Mouse (Mus musculus) heart, embryonic 13.5 days (tissue): Measurements from ENCODE around the gene Fam129c. TPM values are rescaled to one million over a fixed set of nuclear protein-coding genes. Genes with fewer than 3 reads are reported as not detected.
A peak's percentile ranks its signal among the peaks of the same experiment; 100 is the strongest.

Source experiments
- ATAC-seq: fragments of 200-750 bp; cut with Nextera tagmentation; 2 replicates; pipeline ENCODE4 v1.8.0; 2017; ENCODE audit warnings: moderate TSS enrichment; ENCODE audit not compliant: insufficient number of reproducible peaks, low FRiP score, low TSS enrichment; ENCODE audit errors: extremely low read depth
- H3K27ac ChIP-seq: fragments of 300-500 bp; sonication (generic); replicated peaks from 2 replicates; pipeline ENCODE4 v1.5.1; 2015; ENCODE audit warnings: moderate library complexity, mild to moderate bottlenecking, inconsistent platforms
- H3K27me3 ChIP-seq: fragments of 300-500 bp; sonication (generic); replicated peaks from 2 replicates; pipeline ENCODE4 v1.6.1; 2015; ENCODE audit warnings: mild to moderate bottlenecking, inconsistent platforms
- H3K36me3 ChIP-seq: fragments of 300-500 bp; sonication (generic); 2 replicates; pipeline ENCODE4 v1.6.1; 2015; ENCODE audit warnings: mild to moderate bottlenecking, inconsistent platforms
- H3K4me1 ChIP-seq: fragments of 300-500 bp; sonication (generic); 2 replicates; pipeline ENCODE4 v1.6.1; 2015; ENCODE audit warnings: inconsistent platforms
- H3K4me2 ChIP-seq: fragments of 300-500 bp; sonication (generic); 2 replicates; pipeline ENCODE4 v1.6.1; 2015; ENCODE audit warnings: inconsistent platforms, mild to moderate bottlenecking, moderate library complexity
- H3K4me3 ChIP-seq: fragments of 300-500 bp; sonication (generic); 2 replicates; pipeline ENCODE4 v1.5.1; 2015; ENCODE audit warnings: moderate library complexity, mild to moderate bottlenecking, inconsistent platforms
- H3K9ac ChIP-seq: fragments of 300-500 bp; sonication (generic); 2 replicates; pipeline ENCODE4 v1.6.1; 2015; ENCODE audit warnings: inconsistent platforms, mild to moderate bottlenecking, moderate library complexity
- H3K9me3 ChIP-seq: fragments of 300-500 bp; sonication (generic); 2 replicates; pipeline ENCODE4 v1.6.1; 2016; ENCODE audit warnings: inconsistent platforms
- WGBS: fragments of 180-500 bp; shearing (Covaris S2); methylation state at CpG from one replicate; pipeline ENCODE4 v1.1.7; 2015; ENCODE audit warnings: mixed read lengths; 5-methylcytosine and 5-hydroxymethylcytosine counted together
- polyA plus RNA-seq: library from polyadenylated mRNA; unstranded; fragments of >200 nt; fragmentation: Nextera tagmentation; extraction: Ambion mirVana; gene quantifications from 2 replicates; pipeline ENCODE4 v1.2.1, GENCODE M21; 2015

Gene Fam129c
- polyA plus RNA-seq, 1 experiment from 2014 or later, result 1.2 TPM

DNA sequence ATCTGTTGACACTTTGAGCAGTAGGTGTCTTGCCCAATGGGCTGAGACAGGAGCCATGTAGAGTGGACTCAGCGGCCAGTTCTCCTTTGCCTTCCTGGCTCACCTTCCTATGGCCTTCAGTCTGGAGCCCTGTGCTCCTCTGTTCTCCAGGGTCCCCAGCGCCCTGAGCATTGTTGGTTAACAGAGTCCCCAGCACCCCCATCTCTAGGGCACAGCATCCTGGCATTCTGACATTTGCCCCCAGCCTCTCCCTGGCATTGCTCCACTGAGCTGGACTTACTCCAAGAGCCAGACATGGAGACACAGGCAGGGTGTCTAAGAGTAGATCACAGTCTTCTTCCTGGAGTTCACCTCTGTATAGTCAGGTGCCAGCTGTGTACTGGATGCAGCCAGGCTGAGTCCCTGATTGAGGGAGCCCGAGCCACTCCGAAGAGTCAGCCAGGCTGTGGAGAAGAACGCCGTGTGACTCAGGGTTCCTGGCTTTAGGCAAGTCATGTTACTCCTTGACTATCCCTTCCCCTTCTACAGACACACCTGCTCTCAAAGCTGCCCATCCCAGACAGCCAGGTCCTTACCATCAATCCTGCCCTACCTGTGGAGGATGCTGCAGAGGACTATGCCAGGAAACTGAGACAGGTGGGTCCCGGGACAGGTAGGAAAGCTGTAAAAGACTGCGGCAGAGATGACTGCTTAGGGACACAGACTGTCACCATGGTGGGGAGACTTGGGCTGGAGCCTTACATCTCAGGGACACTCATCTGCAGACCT is 3.7 kb upstream of the Fam129c start:
- no peaks in the 10 kb centered on the region; the same call in 1 of the 2 replicates for H3K27me3 ChIP-seq
- H3K4me1 ChIP-seq, result peaks cover 32% of the 10 kb centered on the region
- WGBS, result 85% methylated on average over 8 of the region's 8 CpGs
- peaks cover 4% of the 10 kb centered on the region; the same call in 1 of the 2 replicates for H3K36me3 ChIP-seq
- H3K4me3 ChIP-seq, result 0 out of 2 replicates have a peak overlapping the region, but pooled peaks have one; percentile 84
- no peak for ATAC-seq
- H3K9me3 ChIP-seq, result no peaks in the 10 kb centered on the region
- H3K9ac ChIP-seq, result peak overlapping the region; percentile 97
- no peak overlapping the region for H3K27ac ChIP-seq
- peak overlapping the region; percentile 92 for H3K4me2 ChIP-seq

DNA sequence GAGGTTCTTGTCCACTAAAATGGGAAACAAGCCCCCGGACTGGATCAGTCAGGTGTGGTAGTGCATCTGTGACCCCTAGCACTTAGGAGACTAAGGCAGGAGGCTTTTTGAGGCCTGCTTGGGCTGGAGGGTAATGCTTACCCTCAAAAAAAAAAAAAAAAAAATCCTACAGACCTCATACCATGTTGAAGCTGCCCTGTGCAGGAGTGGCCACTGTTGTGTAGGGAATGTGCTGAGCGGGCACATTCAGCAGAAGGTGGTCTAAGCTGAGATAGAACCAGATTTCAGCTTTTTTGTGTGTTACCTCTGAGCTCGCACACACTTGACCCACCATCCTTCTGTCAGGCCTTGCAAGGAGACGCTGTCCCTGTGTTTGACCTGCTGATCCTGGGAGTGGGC is 3.1 kb upstream of the Fam129c start:
- Histone ChIP-seq H3K4me1 (peaks cover 32% of the 10 kb centered on the region), H3K4me3 (no peak overlapping the region), H3K36me3 (peaks cover 4% of the 10 kb centered on the region; the same call in 1 of the 2 replicates), H3K27ac (no peak overlapping the region), H3K4me2 (no peak overlapping the region), H3K27me3 (peaks cover 2% of the 10 kb centered on the region; the same call in 1 of the 2 replicates), H3K9me3 (no peaks in the 10 kb centered on the region), H3K9ac (peak overlapping the region; percentile 24; the same call in 1 of the 2 replicates)
- WGBS, result 87% methylated on average over 4 of the region's 4 CpGs
- ATAC-seq, result no peak

GRCm38 (mm10) chr8:71595862-71596261 is 1.6 kb upstream of the Fam129c start:
- Histone ChIP-seq H3K4me1 (peaks cover 26% of the 10 kb centered on the region), H3K27ac (no peak overlapping the region), H3K4me2 (0 out of 2 replicates have a peak overlapping the region, but pooled peaks have one; percentile 2), H3K4me3 (no peak overlapping the region), H3K27me3 (peaks cover 15% of the 10 kb centered on the region), H3K9ac (no peak overlapping the region), H3K36me3 (peaks cover 4% of the 10 kb centered on the region; the same call in 1 of the 2 replicates), H3K9me3 (no peaks in the 10 kb centered on the region)
- 9% methylated on average over 27 of the region's 27 CpGs for WGBS
- ATAC-seq, result no peak

DNA sequence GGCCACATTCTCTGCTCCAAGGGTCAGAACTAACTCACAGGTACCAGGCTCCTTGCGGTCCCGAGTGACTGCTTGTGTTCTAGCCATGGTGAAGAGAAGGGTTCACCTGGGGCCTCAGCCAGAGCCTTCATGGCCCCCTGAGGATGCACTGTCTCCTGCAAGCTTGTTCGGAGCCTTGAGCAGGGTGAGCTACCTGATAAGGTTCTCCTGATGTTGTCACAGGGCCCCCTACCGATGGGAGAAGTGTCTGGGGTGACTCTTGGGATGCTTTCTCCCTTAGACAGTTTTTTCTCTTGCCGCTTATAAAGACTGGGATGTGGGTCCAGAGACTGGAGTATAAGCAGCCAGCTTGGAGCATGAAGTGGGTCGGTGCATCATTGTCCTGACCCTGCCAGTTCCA is 1.1 kb upstream of the Fam129c start:
- WGBS, result 53% methylated on average over 6 of the region's 6 CpGs

DNA sequence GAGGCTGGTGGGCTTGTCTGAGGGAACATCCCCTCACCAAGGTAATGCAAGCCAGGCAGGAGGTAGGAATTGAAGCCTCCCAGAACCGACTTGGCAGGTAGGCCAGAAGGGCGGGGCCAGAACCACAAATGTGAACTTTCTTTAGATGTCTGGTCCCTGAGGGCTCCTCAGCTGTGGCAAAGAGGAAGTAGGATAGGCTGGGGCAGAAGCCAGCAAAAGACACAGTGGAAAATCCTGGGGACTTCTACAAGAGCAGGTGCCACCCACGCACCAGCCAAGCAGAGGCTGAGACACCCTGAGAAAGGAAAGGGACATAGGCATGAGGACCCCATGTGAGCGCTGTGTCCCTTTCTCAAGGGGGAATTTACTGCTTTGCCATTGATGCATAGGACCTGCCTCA is 650 bp upstream of the Fam129c start:
- 70% methylated on average over 4 of the region's 4 CpGs for WGBS
- Histone ChIP-seq H3K4me1 (peaks cover 21% of the 10 kb centered on the region), H3K27ac (no peak overlapping the region), H3K4me3 (no peak overlapping the region), H3K9me3 (no peaks in the 10 kb centered on the region), H3K36me3 (peaks cover 4% of the 10 kb centered on the region; the same call in 1 of the 2 replicates), H3K4me2 (no peak overlapping the region), H3K9ac (no peak overlapping the region), H3K27me3 (peaks cover 25% of the 10 kb centered on the region)
- no peak for ATAC-seq

More for the DNA sequence above, 1.1 kb upstream of the Fam129c start:
- peaks cover 21% of the 10 kb centered on the region for H3K27me3 ChIP-seq
- H3K27ac ChIP-seq, result no peak overlapping the region
- peaks cover 21% of the 10 kb centered on the region for H3K4me1 ChIP-seq
- H3K4me2 ChIP-seq, result no peak overlapping the region
- no peak overlapping the region for H3K4me3 ChIP-seq
- H3K9ac ChIP-seq, result no peak overlapping the region
- H3K9me3 ChIP-seq, result no peaks in the 10 kb centered on the region
- ATAC-seq, result no peak
- H3K36me3 ChIP-seq, result peaks cover 4% of the 10 kb centered on the region; the same call in 1 of the 2 replicates

DNA sequence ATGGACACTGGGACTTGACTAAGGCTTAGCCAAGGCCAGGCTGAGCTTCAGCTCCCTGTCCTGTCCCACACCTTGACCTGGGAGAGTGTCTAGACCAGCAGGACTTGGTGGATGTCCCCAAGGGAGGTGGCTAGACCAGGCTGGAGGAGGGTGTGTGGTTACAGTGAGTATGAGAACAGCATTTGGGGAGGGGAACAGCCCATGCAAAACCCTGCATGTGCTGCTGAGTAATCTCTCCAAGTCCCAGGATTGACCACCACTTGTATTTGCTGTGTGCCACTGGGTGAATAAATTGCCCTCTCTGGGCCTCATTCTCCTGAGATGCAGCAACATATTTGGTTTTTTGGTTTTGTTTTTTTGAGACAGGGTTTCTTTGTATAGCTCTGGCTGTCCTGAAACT is 927 bp downstream of the Fam129c start:
- Histone ChIP-seq H3K9ac (no peak overlapping the region), H3K27me3 (peaks cover 41% of the 10 kb centered on the region), H3K4me3 (no peak overlapping the region), H3K27ac (no peak overlapping the region), H3K4me1 (peaks cover 26% of the 10 kb centered on the region), H3K36me3 (peaks cover 4% of the 10 kb centered on the region; the same call in 1 of the 2 replicates), H3K4me2 (no peak overlapping the region), H3K9me3 (no peaks in the 10 kb centered on the region)
- ATAC-seq, result no peak

DNA sequence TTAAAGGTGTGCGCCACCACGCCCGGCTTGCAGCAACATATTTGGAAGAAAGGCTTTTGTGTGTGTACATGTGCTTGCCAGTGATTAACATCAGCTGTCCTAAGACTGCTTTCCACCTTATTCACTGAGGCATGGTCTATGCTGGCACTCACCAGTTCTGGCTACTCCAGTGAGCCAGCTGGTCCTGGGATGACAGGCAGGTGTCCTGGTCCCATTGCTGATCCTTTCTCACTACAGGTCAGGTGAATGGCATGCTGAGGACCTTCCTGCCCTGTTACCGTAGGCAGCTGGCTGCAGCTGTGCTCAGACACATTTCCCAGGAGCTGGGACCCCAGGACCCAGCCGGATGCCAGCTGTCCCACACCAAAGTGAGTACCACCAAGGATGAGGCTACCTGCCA is 1.4 kb downstream of the Fam129c start:
- no peaks in the 10 kb centered on the region for H3K9me3 ChIP-seq
- peaks cover 45% of the 10 kb centered on the region for H3K27me3 ChIP-seq
- no peak overlapping the region for H3K4me2 ChIP-seq
- H3K4me3 ChIP-seq, result no peak overlapping the region
- 82% methylated on average over 5 of the region's 5 CpGs for WGBS
- peaks cover 23% of the 10 kb centered on the region for H3K4me1 ChIP-seq
- ATAC-seq, result no peak
- H3K9ac ChIP-seq, result no peak overlapping the region
- peaks cover 4% of the 10 kb centered on the region; the same call in 1 of the 2 replicates for H3K36me3 ChIP-seq
- no peak overlapping the region for H3K27ac ChIP-seq

- peak; percentile 6; the same call in 1 of the 2 replicates for ATAC-seq
- peak overlapping the region; percentile 69 for H3K9ac ChIP-seq
- H3K27ac ChIP-seq, result no peak overlapping the region
- H3K4me1 ChIP-seq, result peaks cover 21% of the 10 kb centered on the region
- no peaks in the 10 kb centered on the region for H3K36me3 ChIP-seq
- WGBS, result 4% methylated on average over 64 of the region's 65 CpGs
- peak overlapping the region; percentile 47 for H3K4me3 ChIP-seq
- peak overlapping the region; percentile 74 for H3K4me2 ChIP-seq
- peaks cover 63% of the 10 kb centered on the region for H3K27me3 ChIP-seq
- H3K9me3 ChIP-seq, result no peaks in the 10 kb centered on the region
These were observed 4.7 kb downstream of the Fam129c start for GRCm38 (mm10) chr8:71601939-71602665.

DNA sequence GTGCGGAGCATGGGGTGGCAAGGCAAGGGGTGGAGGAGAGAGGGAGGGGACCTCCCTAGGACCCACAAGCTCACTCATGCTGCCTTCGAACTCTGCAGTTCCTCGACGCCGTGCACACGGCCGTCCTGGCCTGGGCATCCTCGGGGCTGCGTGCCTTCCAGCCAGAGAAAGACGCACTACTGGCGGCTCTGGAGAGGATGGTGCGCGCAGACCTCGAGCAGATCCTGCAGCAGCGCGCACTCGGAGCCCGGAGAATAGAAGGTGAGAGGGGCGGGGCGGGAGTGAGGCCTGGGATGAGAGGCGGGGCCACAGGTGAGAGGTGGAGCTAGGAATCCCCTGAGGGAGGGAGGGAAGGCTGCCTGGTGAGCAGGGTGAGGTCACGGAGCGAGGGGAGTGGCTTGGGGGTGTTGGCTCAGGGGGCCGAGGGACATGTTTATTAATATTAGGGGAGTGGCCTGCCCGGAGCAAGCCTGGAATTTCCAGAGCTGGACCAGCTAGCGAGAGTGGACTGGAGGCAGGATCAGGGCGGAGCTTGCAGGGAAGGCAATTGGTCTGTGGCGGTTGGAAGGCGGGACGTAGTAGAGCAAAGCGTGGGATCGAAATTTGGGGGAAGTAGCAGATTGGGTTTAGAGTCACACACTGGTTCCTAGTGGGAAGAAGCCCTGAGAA is 5.4 kb downstream of the Fam129c start:
- peak; percentile 45 for ATAC-seq
- no peak overlapping the region for H3K27ac ChIP-seq
- under 1% methylated on average over 32 of the region's 32 CpGs for WGBS
- H3K4me2 ChIP-seq, result peak overlapping the region; percentile 74
- H3K36me3 ChIP-seq, result no peaks in the 10 kb centered on the region
- no peaks in the 10 kb centered on the region for H3K9me3 ChIP-seq
- H3K4me1 ChIP-seq, result peaks cover 21% of the 10 kb centered on the region
- H3K27me3 ChIP-seq, result peaks cover 63% of the 10 kb centered on the region
- H3K4me3 ChIP-seq, result peak overlapping the region; percentile 47
- H3K9ac ChIP-seq, result peak overlapping the region; percentile 69

DNA sequence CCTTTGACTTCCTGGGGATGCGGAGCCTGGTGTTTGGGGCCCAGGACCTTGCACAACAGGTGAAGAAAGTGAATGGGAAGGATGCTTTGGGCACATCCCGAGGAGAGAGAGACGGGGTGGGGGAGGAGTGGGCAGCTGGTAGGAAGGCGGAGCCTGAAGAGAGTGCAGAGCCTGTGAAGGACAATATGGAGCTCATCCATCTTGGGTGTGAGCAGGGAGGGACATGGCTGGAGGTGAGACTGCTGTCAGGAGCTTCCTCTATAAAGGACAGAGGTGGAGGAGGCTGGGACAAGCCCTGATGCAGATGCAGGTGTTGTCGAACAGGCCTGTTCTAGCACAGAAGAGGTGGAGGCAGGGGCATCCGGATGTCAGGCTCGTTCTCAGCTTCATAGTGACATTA is 6.6 kb downstream of the Fam129c start:
- Histone ChIP-seq H3K4me1 (peaks cover 21% of the 10 kb centered on the region), H3K4me2 (no peak overlapping the region), H3K9ac (no peak overlapping the region), H3K27ac (no peak overlapping the region), H3K9me3 (no peaks in the 10 kb centered on the region), H3K27me3 (peaks cover 63% of the 10 kb centered on the region), H3K36me3 (no peaks in the 10 kb centered on the region), H3K4me3 (no peak overlapping the region)
- WGBS, result 64% methylated on average over 7 of the region's 7 CpGs
- no peak for ATAC-seq
